Mouse (Mus musculus): ENCODE data around the gene Lman2. TPM values are rescaled to one million over a fixed set of nuclear protein-coding genes. Genes with fewer than 3 reads are reported as not detected.

Gene Lman2
- polyA plus RNA-seq, 1 experiment = 62.1 TPM

GRCm38 (mm10) chr13:55329109-55329682 lies 33.4 kb downstream of the Lman2 start:
- Histone ChIP-seq H3K4me3 (replicated peaks) (peak overlapping the region; percentile 94), H3K27me3 (replicated peaks) (peaks cover 6% of the 10 kb centered on the region), H3K36me3 (replicated peaks; ENCODE audit: low read length) (peaks cover 22% of the 10 kb centered on the region), H3K4me1 (peaks cover 68% of the 10 kb centered on the region), H3K9me3 (no peaks in the 10 kb centered on the region)
- TF ChIP-seq FLI1 (IDR thresholded peaks at IDR 0.05; ENCODE audit: low read length) = no peak
- TF ChIP-seq GATA1 (IDR thresholded peaks at IDR 0.05; ENCODE audit: borderline replicate concordance, low read length) = no peak

- Histone ChIP-seq H3K9me3 (no peaks in the 10 kb centered on the region), H3K36me3 (replicated peaks; ENCODE audit: low read length) (peaks cover 27% of the 10 kb centered on the region), H3K4me1 (peaks cover 74% of the 10 kb centered on the region), H3K4me3 (replicated peaks) (peak overlapping the region; percentile 94), H3K27me3 (replicated peaks) (peaks cover 3% of the 10 kb centered on the region)
- TF ChIP-seq FLI1 (IDR thresholded peaks at IDR 0.05; ENCODE audit: low read length) (no peak), GATA1 (IDR thresholded peaks at IDR 0.05; ENCODE audit: borderline replicate concordance, low read length) (no peak)
Measured at GRCm38 (mm10) chr13:55328641-55329040, 33.9 kb downstream of the Lman2 start.

- H3K4me3 ChIP-seq (replicated peaks) = peak overlapping the region; percentile 30
- H3K36me3 ChIP-seq (replicated peaks; ENCODE audit: low read length) = peaks cover 32% of the 10 kb centered on the region
- H3K9me3 ChIP-seq = no peaks in the 10 kb centered on the region
- no peaks in the 10 kb centered on the region for H3K27me3 ChIP-seq (replicated peaks)
- peaks cover 75% of the 10 kb centered on the region for H3K4me1 ChIP-seq
- no peak for TF ChIP-seq FLI1 (IDR thresholded peaks at IDR 0.05; ENCODE audit: low read length)
- no peak for TF ChIP-seq GATA1 (IDR thresholded peaks at IDR 0.05; ENCODE audit: borderline replicate concordance, low read length)
Measured at GRCm38 (mm10) chr13:55328171-55328570, 34.4 kb downstream of the Lman2 start.

GRCm38 (mm10) chr13:55327633-55328032 lies 35.0 kb downstream of the Lman2 start:
- Histone ChIP-seq H3K9me3 (no peaks in the 10 kb centered on the region), H3K27me3 (replicated peaks) (no peaks in the 10 kb centered on the region), H3K4me3 (replicated peaks) (peak overlapping the region; percentile 50), H3K4me1 (peaks cover 76% of the 10 kb centered on the region), H3K36me3 (replicated peaks; ENCODE audit: low read length) (peaks cover 36% of the 10 kb centered on the region)
- TF ChIP-seq FLI1 (IDR thresholded peaks at IDR 0.05; ENCODE audit: low read length) (no peak), GATA1 (IDR thresholded peaks at IDR 0.05; ENCODE audit: borderline replicate concordance, low read length) (no peak)

GRCm38 (mm10) chr13:55327169-55327568 lies 35.4 kb downstream of the Lman2 start:
- TF ChIP-seq FLI1 (IDR thresholded peaks at IDR 0.05; ENCODE audit: low read length) (no peak), GATA1 (IDR thresholded peaks at IDR 0.05; ENCODE audit: borderline replicate concordance, low read length) (no peak)
- Histone ChIP-seq H3K27me3 (replicated peaks) (no peaks in the 10 kb centered on the region), H3K36me3 (replicated peaks; ENCODE audit: low read length) (peaks cover 36% of the 10 kb centered on the region), H3K9me3 (no peaks in the 10 kb centered on the region), H3K4me3 (replicated peaks) (peak overlapping the region; percentile 44), H3K4me1 (peaks cover 75% of the 10 kb centered on the region)

GRCm38 (mm10) chr13:55325596-55325995 lies 37.0 kb downstream of the Lman2 start:
- no peaks in the 10 kb centered on the region for H3K9me3 ChIP-seq
- H3K4me1 ChIP-seq = peaks cover 69% of the 10 kb centered on the region
- no peak overlapping the region for H3K4me3 ChIP-seq (replicated peaks)
- no peaks in the 10 kb centered on the region for H3K27me3 ChIP-seq (replicated peaks)
- H3K36me3 ChIP-seq (replicated peaks; ENCODE audit: low read length) = peaks cover 38% of the 10 kb centered on the region
- TF ChIP-seq GATA1 (IDR thresholded peaks at IDR 0.05; ENCODE audit: borderline replicate concordance, low read length) = no peak
- no peak for TF ChIP-seq FLI1 (IDR thresholded peaks at IDR 0.05; ENCODE audit: low read length)

GRCm38 (mm10) chr13:55322130-55322825 lies 40.3 kb downstream of the Lman2 start:
- Histone ChIP-seq H3K4me1 (peaks cover 50% of the 10 kb centered on the region), H3K27me3 (replicated peaks) (no peaks in the 10 kb centered on the region), H3K36me3 (replicated peaks; ENCODE audit: low read length) (peaks cover 72% of the 10 kb centered on the region), H3K4me3 (replicated peaks) (peak overlapping the region; percentile 96), H3K9me3 (no peaks in the 10 kb centered on the region)
- TF ChIP-seq GATA1 (IDR thresholded peaks at IDR 0.05; ENCODE audit: borderline replicate concordance, low read length) (no peak), FLI1 (IDR thresholded peaks at IDR 0.05; ENCODE audit: low read length) (no peak)

- TF ChIP-seq GATA1 (IDR thresholded peaks at IDR 0.05; ENCODE audit: borderline replicate concordance, low read length) (no peak), FLI1 (IDR thresholded peaks at IDR 0.05; ENCODE audit: low read length) (peak; percentile 90; the same call in 1 of the 2 replicates)
- H3K4me1 ChIP-seq = peaks cover 47% of the 10 kb centered on the region
- H3K36me3 ChIP-seq (replicated peaks; ENCODE audit: low read length) = peaks cover 76% of the 10 kb centered on the region
- H3K9me3 ChIP-seq = no peaks in the 10 kb centered on the region
- H3K27me3 ChIP-seq (replicated peaks) = no peaks in the 10 kb centered on the region
- H3K4me3 ChIP-seq (replicated peaks) = peak within 1 kb of the TSS; percentile 96
Measured at GRCm38 (mm10) chr13:55321434-55322129, 41.0 kb downstream of the Lman2 start, which contains the start of gene Rab24. Rab24 (minus strand) TSS chr13:55321946.

- Histone ChIP-seq H3K36me3 (replicated peaks; ENCODE audit: low read length) (peaks cover 78% of the 10 kb centered on the region), H3K4me3 (replicated peaks) (peak within 1 kb of the TSS; percentile 96), H3K4me1 (peaks cover 45% of the 10 kb centered on the region), H3K27me3 (replicated peaks) (no peaks in the 10 kb centered on the region), H3K9me3 (no peaks in the 10 kb centered on the region)
- TF ChIP-seq FLI1 (IDR thresholded peaks at IDR 0.05; ENCODE audit: low read length) = no peak
- no peak for TF ChIP-seq GATA1 (IDR thresholded peaks at IDR 0.05; ENCODE audit: borderline replicate concordance, low read length)
Measured at GRCm38 (mm10) chr13:55319931-55320533, 42.6 kb downstream of the Lman2 start, which contains the start of gene Prelid1. Prelid1 (plus strand) TSS chr13:55320500.
